Mouse (Mus musculus) G1E (cell line): ENCODE measurements at regions not wholly inside any gene's neighbourhood (a gene's known extent, or its start where the extent isn't known, plus 50 kb on each side); places are given as distances from the start of the nearest gene placed in this dataset.

ENCODE experiments used
- CTCF ChIP-seq: IDR thresholded peaks from 2 replicates; pipeline ENCODE4 v1.5.1; 2012; ENCODE audit warnings: low read depth, low read length, inconsistent platforms, mixed read lengths
- GATA1 ChIP-seq: IDR thresholded peaks from 2 replicates; pipeline ENCODE4 v1.6.1; 2012; ENCODE audit warnings: borderline replicate concordance, low read length, inconsistent platforms, mixed read lengths
- GATA2 ChIP-seq: IDR thresholded peaks from 2 replicates; pipeline ENCODE4 v1.6.1; 2012; ENCODE audit warnings: low read depth, low read length, inconsistent platforms, borderline replicate concordance
- TAL1 ChIP-seq: conservative IDR thresholded peaks from 2 replicates; pipeline ENCODE4 v1.6.1; 2012; ENCODE audit warnings: low read depth, low read length, inconsistent platforms, mixed read lengths

- TF ChIP-seq CTCF (no peak), GATA1 (no peak), TAL1 (no peak), GATA2 (no peak)
Measured at GRCm38 (mm10) chr16:24054293-24054692, 65.6 kb upstream of the Bcl6 start.
